Mouse (Mus musculus) small intestine, adult 2 months (tissue): ENCODE results near the gene Cyp2c54.

ENCODE experiments used
- CTCF ChIP-seq: fragments of 200-500 bp; IDR thresholded peaks from 2 replicates; pipeline ENCODE4 v1.5.1; 2012; ENCODE audit warnings: low read depth, mild to moderate bottlenecking, control low read depth, inconsistent platforms, low read length, moderate library complexity, mixed read lengths; ENCODE audit not compliant: insufficient replicate concordance, insufficient read length; ENCODE audit errors: extremely low read depth
- POLR2A ChIP-seq: fragments of 200-500 bp; IDR thresholded peaks from 2 replicates; pipeline ENCODE4 v1.6.1; 2012; ENCODE audit warnings: low read depth, mild to moderate bottlenecking, control low read depth, inconsistent platforms, low read length, moderate library complexity

- TF ChIP-seq POLR2A = no peak
- TF ChIP-seq CTCF = no peak
These were observed 84.2 kb downstream of the Cyp2c54 start for GRCm38 (mm10) chr19:39989471-39989870.
